Mouse (Mus musculus) small intestine, adult 2 months (tissue): ENCODE measurements around the gene Slco3a1.

Experiments used
- CTCF ChIP-seq: fragments of 200-500 bp; IDR thresholded peaks from 2 replicates; pipeline ENCODE4 v1.5.1; 2012; ENCODE audit warnings: low read depth, mild to moderate bottlenecking, control low read depth, inconsistent platforms, low read length, moderate library complexity, mixed read lengths; ENCODE audit not compliant: insufficient replicate concordance, insufficient read length; ENCODE audit errors: extremely low read depth
- POLR2A ChIP-seq: fragments of 200-500 bp; IDR thresholded peaks from 2 replicates; pipeline ENCODE4 v1.6.1; 2012; ENCODE audit warnings: low read depth, mild to moderate bottlenecking, control low read depth, inconsistent platforms, low read length, moderate library complexity

GRCm38 (mm10) chr7:74447781-74448180 is 106.8 kb downstream of the Slco3a1 start:
- no peak for TF ChIP-seq CTCF
- no peak for TF ChIP-seq POLR2A
